27 mouse cellular contexts compared by ENCODE assay signal in the genomic region with DNA sequence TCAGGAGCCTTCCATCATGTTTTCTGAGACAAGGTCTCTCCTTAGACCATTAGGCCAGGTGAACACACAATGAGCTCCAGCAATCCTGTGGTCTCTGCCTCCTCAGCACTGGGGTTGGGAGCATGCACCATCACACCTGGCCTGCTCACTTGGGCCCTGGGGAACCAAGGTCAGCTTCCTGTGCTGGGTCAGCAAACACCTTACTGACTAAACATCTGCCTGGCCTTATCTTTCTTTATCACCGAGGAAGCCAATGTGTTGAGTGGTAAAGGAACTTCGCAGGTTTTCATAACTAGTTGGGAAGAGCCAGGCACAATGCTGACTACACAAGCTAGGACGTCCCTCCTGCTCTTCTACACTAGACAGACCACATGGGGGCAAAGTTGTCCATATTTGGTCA. TPM values are rescaled to one million over a fixed set of nuclear protein-coding genes. Genes with fewer than 3 reads are reported as not detected.
DNase-seq lines count a peak whose midpoint lies in the region; ATAC-seq and TF ChIP-seq lines count a peak whose summit lies in the region.
"Had no signal": no experiment of that assay in that cellular context is flagged by ENCODE, and none has a peak within 500 bp of the region (broad histone marks: within the 10 kb centered on the region; RNA-seq: fewer than 3 reads in every experiment).

No protein-coding gene starts in this region.

- no peak for TF ChIP-seq EP300 in liver, postnatal 0 days (IDR thresholded peaks at IDR 0.05; ENCODE audit: low read depth)

- no peak for ATAC-seq in liver, postnatal 0 days
- ATAC-seq in midbrain, embryonic 16.5 days, result no peak
- ATAC-seq: forebrain, embryonic 13.5 days; forebrain, embryonic 15.5 days; forebrain, postnatal 0 days; Patski had no signal

- H3K79me2 ChIP-seq in liver, adult 2 months (ENCODE audit: control insufficient read depth, insufficient read depth, low read length), result no peaks in the 10 kb centered on the region

- H3K27me3 ChIP-seq in liver, adult 2 months (ENCODE audit: control insufficient read depth, insufficient read depth, low read length), result no peaks in the 10 kb centered on the region
- H3K27me3 ChIP-seq in liver, postnatal 0 days (ENCODE audit: insufficient read depth, low read length), result no peaks in the 10 kb centered on the region
- no peaks in the 10 kb centered on the region for H3K27me3 ChIP-seq in midbrain, embryonic 16.5 days (ENCODE audit: control insufficient read depth, insufficient read depth, low read depth, low read length)
- H3K27me3 ChIP-seq: embryonic facial prominence, embryonic 12.5 days; forebrain, embryonic 13.5 days; forebrain, embryonic 15.5 days; Patski had no signal

- 70% methylated on average over 3 of the region's 3 CpGs for WGBS in liver, adult 2 months
- 36% methylated on average over 3 of the region's 3 CpGs for WGBS in liver, postnatal 0 days (ENCODE audit: insufficient replicate concordance)
- WGBS in midbrain, embryonic 16.5 days, result 80% methylated on average over 3 of the region's 3 CpGs

- H3K4me1 ChIP-seq in liver, adult 2 months (ENCODE audit: control insufficient read depth, insufficient read depth, low read length), result no peaks in the 10 kb centered on the region; the same call in none of the 2 replicates
- H3K4me1 ChIP-seq in liver, postnatal 0 days (ENCODE audit: insufficient read depth), result peaks cover 6% of the 10 kb centered on the region
- no peaks in the 10 kb centered on the region for H3K4me1 ChIP-seq in midbrain, embryonic 16.5 days (ENCODE audit: control insufficient read depth, insufficient read depth, low read length)
- H3K4me1 ChIP-seq: embryonic facial prominence, embryonic 12.5 days; forebrain, embryonic 13.5 days; forebrain, embryonic 15.5 days had no signal

- H3K4me2 ChIP-seq in liver, postnatal 0 days (ENCODE audit: low read depth, low read length), result no peak overlapping the region
- H3K4me2 ChIP-seq in midbrain, embryonic 16.5 days (ENCODE audit: low read length), result no peak overlapping the region
- H3K4me2 ChIP-seq: embryonic facial prominence, embryonic 12.5 days; forebrain, embryonic 13.5 days; forebrain, embryonic 15.5 days had no signal

- peak overlapping the region; percentile 53 for H3K9ac ChIP-seq in liver, adult 2 months (ENCODE audit: low read depth, low read length)
- H3K9ac ChIP-seq in liver, postnatal 0 days (replicated peaks), result no peak overlapping the region
- H3K9ac ChIP-seq in midbrain, embryonic 16.5 days (ENCODE audit: low read depth, low read length), result no peak overlapping the region
- H3K9ac ChIP-seq: embryonic facial prominence, embryonic 12.5 days; forebrain, embryonic 13.5 days; forebrain, embryonic 15.5 days; forebrain, postnatal 0 days had no signal

- H3K36me3 ChIP-seq in liver, adult 2 months (ENCODE audit: control insufficient read depth, insufficient read depth, low read length), result no peaks in the 10 kb centered on the region
- H3K36me3 ChIP-seq in liver, postnatal 0 days (replicated peaks; ENCODE audit: insufficient read depth, low read length), result no peaks in the 10 kb centered on the region
- H3K36me3 ChIP-seq in midbrain, embryonic 16.5 days (ENCODE audit: control insufficient read depth, insufficient read depth, low read length), result no peaks in the 10 kb centered on the region
- H3K36me3 ChIP-seq: embryonic facial prominence, embryonic 10.5 days; embryonic facial prominence, embryonic 12.5 days; forebrain, embryonic 15.5 days; G1E had no signal

- DNase-seq in liver, adult 2 months (ENCODE audit: extremely low read depth, low read depth, low spot score), result no peak
- DNase-seq in liver, postnatal 0 days, result no peak
- DNase-seq in A20 (ENCODE audit: low read depth, low spot score), result peak; percentile 75
- DNase-seq in induced T-regulatory cell, adult 2 months (ENCODE audit: low read depth), result peak; percentile 55
- DNase-seq in gastrocnemius, postnatal 10 days, result no peak
- DNase-seq: adrenal gland, adult 8-10 months; adrenal gland, postnatal 14 days; adrenal gland, postnatal 36 days; cerebellum, adult 11-12 months; cerebellum, adult 2 months; cerebellum, adult 9-10 months; cerebellum, postnatal 10 days; cerebellum, postnatal 25 days; forebrain, postnatal 0 days had no signal

- TF ChIP-seq POLR2A in liver, adult 2 months (IDR thresholded peaks at IDR 0.05; ENCODE audit: extremely low read depth, insufficient read depth, low read length), result no peak

- H3K4me3 ChIP-seq in liver, adult 2 months (ENCODE audit: insufficient read depth, low read depth, low read length), result no peak overlapping the region
- H3K4me3 ChIP-seq in liver, postnatal 0 days (ENCODE audit: low read depth, low read length), result no peak overlapping the region
- H3K4me3 ChIP-seq in midbrain, embryonic 16.5 days (ENCODE audit: low read depth, low read length), result no peak overlapping the region
- H3K4me3 ChIP-seq: embryonic facial prominence, embryonic 10.5 days; embryonic facial prominence, embryonic 12.5 days; forebrain, embryonic 13.5 days; forebrain, embryonic 15.5 days had no signal

- peak overlapping the region; percentile 59 for H3K27ac ChIP-seq in liver, adult 2 months (replicated peaks; ENCODE audit: insufficient read depth, low read depth, low read length)
- H3K27ac ChIP-seq in liver, postnatal 0 days (ENCODE audit: low read depth), result no peak overlapping the region
- H3K27ac ChIP-seq in midbrain, embryonic 16.5 days (ENCODE audit: low read length), result no peak overlapping the region
- H3K27ac ChIP-seq: embryonic facial prominence, embryonic 10.5 days; embryonic facial prominence, embryonic 12.5 days; forebrain, embryonic 13.5 days; forebrain, embryonic 15.5 days had no signal

- H3K9me3 ChIP-seq in liver, postnatal 0 days (ENCODE audit: low read length), result no peaks in the 10 kb centered on the region
- H3K9me3 ChIP-seq in midbrain, embryonic 16.5 days (replicated peaks; ENCODE audit: control insufficient read depth, low read length, poor library complexity, severe bottlenecking), result no peaks in the 10 kb centered on the region
- H3K9me3 ChIP-seq: embryonic facial prominence, embryonic 10.5 days; embryonic facial prominence, embryonic 12.5 days; forebrain, embryonic 13.5 days; forebrain, embryonic 15.5 days; G1E had no signal

- TF ChIP-seq CTCF in liver, adult 2 months (IDR thresholded peaks at IDR 0.05; ENCODE audit: low read depth, low read length), result no peak
- no peak for TF ChIP-seq CTCF in liver, postnatal 0 days (IDR thresholded peaks at IDR 0.05; ENCODE audit: low read depth)

RNA-seq across cellular contexts. Expression of a gene that starts 4.4 kb away (rescaled TPM):
- 10.0 and 10.9 TPM in 2 replicates for total RNA-seq in liver, adult 2 months (2014; rRNA removed)
- polyA plus RNA-seq in liver, adult 2 months (2012; rRNA removed), result 20.5 and 24.3 TPM in 2 replicates
- polyA plus RNA-seq in liver, postnatal 0 days (2015; fragmentation: Nextera tagmentation; extraction: Ambion mirVana), result 12.1 and 13.2 TPM in 2 replicates
- total RNA-seq in gastrocnemius, postnatal 10 days (2021), result under 1 TPM; 0.05 to 0.11 TPM
- 0.04 and 0.07 TPM in 2 replicates for polyA plus RNA-seq in midbrain, embryonic 16.5 days (2015; fragmentation: Nextera tagmentation; extraction: Ambion mirVana)
- total RNA-seq: forebrain, postnatal 0 days had no signal
- polyA plus RNA-seq: C2C12; forebrain, embryonic 11.5 days; G1E had no signal

RNA-seq across cellular contexts. Expression of a gene that starts 12.7 kb away (rescaled TPM):
- total RNA-seq in liver, adult 2 months (2014; rRNA removed), result 17.4 and 29.2 TPM in 2 replicates
- 39.6 and 45.2 TPM in 2 replicates for polyA plus RNA-seq in liver, adult 2 months (2012; rRNA removed)
- 29.8 and 34.0 TPM in 2 replicates for polyA plus RNA-seq in liver, postnatal 0 days (2015; fragmentation: Nextera tagmentation; extraction: Ambion mirVana)
- total RNA-seq in gastrocnemius, postnatal 10 days (2021), result 1 to 10 TPM; 2.8 TPM
- polyA plus RNA-seq in midbrain, embryonic 16.5 days (2015; fragmentation: Nextera tagmentation; extraction: Ambion mirVana), result 42.8 and 42.9 TPM in 2 replicates
- total RNA-seq: G1E had no signal
- polyA plus RNA-seq: G1E had no signal

RNA-seq across cellular contexts. Expression of a gene that starts 32.9 kb away (rescaled TPM):
- total RNA-seq in liver, adult 2 months (2014; rRNA removed), result not detected in 2 replicates
- not detected in 2 replicates for polyA plus RNA-seq in liver, adult 2 months (2012; rRNA removed)
- not detected in 2 replicates for polyA plus RNA-seq in liver, postnatal 0 days (2015; fragmentation: Nextera tagmentation; extraction: Ambion mirVana)
- not detected for total RNA-seq in gastrocnemius, postnatal 10 days (2021)
- polyA plus RNA-seq in midbrain, embryonic 16.5 days (2015; fragmentation: Nextera tagmentation; extraction: Ambion mirVana), result 0.48 and 0.99 TPM in 2 replicates
- total RNA-seq: adrenal gland, adult 18-20 months; adrenal gland, adult 8-10 months; adrenal gland, postnatal 14 days; adrenal gland, postnatal 36 days; forebrain, postnatal 0 days; G1E had no signal
- polyA plus RNA-seq: activated CD4-positive, CD25-positive, alpha-beta regulatory T cell, adult 4 months; C2C12; cerebellum, adult 2 months; cortical plate, adult 2 months; embryonic facial prominence, embryonic 10.5 days; embryonic facial prominence, embryonic 12.5 days; embryonic facial prominence, embryonic 14.5 days; forebrain, embryonic 11.5 days; forebrain, embryonic 13.5 days; forebrain, embryonic 15.5 days; forebrain, postnatal 0 days; G1E; Patski had no signal

Comparison
In these comparisons a context has a peak if more than half of its experiments do, and no peak if none do; other contexts are left out.
1. DNase-seq: peak in A20 (single experiment) and induced T-regulatory cell, adult 2 months (single experiment); none in liver, adult 2 months (single experiment), liver, postnatal 0 days (single experiment) and gastrocnemius, postnatal 10 days (single experiment).
2. RNA of a gene that starts 4.4 kb away (polyA plus RNA-seq): 20.5 to 24.3 TPM in liver, adult 2 months and 12.1 to 13.2 TPM in liver, postnatal 0 days; 0.04 to 0.07 TPM in midbrain, embryonic 16.5 days; every median in the first group is over 10 times any median in the second.